Mouse (Mus musculus) hindbrain, embryonic 14.5 days (tissue): ENCODE results near the gene Megf8. TPM values are rescaled to one million over a fixed set of nuclear protein-coding genes. Genes with fewer than 3 reads are reported as not detected.

ENCODE experiments used
- ATAC-seq: fragments of 200-750 bp; cut with Nextera tagmentation; 2 replicates; pipeline ENCODE4 v1.8.0; 2017; ENCODE audit warnings: moderate number of reproducible peaks, mild to moderate bottlenecking, moderate TSS enrichment, moderate library complexity; ENCODE audit not compliant: low FRiP score
- DNase-seq: peaks from one replicate; pipeline ENCODE4 v3.0.0-alpha.2; 2015; ENCODE audit warnings: low spot score
- H3K27ac ChIP-seq: fragments of 300-500 bp; sonication (generic); 2 replicates; pipeline ENCODE4 v1.5.1; 2014; ENCODE audit warnings: mild to moderate bottlenecking, moderate library complexity
- H3K27me3 ChIP-seq: fragments of 300-500 bp; sonication (generic); 2 replicates; pipeline ENCODE4 v1.6.1; 2014; ENCODE audit warnings: mild to moderate bottlenecking, low read length, mixed read lengths; ENCODE audit not compliant: control insufficient read depth, insufficient read depth
- H3K36me3 ChIP-seq: fragments of 300-500 bp; sonication (generic); replicated peaks from 2 replicates; pipeline ENCODE4 v1.6.1; 2014; ENCODE audit not compliant: control insufficient read depth, insufficient read depth
- H3K4me1 ChIP-seq: fragments of 300-500 bp; sonication (generic); replicated peaks from 2 replicates; pipeline ENCODE4 v1.6.1; 2014; ENCODE audit warnings: antibody characterized with exemption, low read length, mixed read lengths; ENCODE audit not compliant: control insufficient read depth, insufficient read depth
- H3K4me2 ChIP-seq: fragments of 300-500 bp; sonication (generic); replicated peaks from 2 replicates; pipeline ENCODE4 v1.6.1; 2014; ENCODE audit warnings: mild to moderate bottlenecking, moderate library complexity
- H3K4me3 ChIP-seq: fragments of 300-500 bp; sonication (generic); replicated peaks from 2 replicates; pipeline ENCODE4 v1.5.1; 2014; ENCODE audit warnings: mild to moderate bottlenecking, low read length
- H3K9ac ChIP-seq: fragments of 300-500 bp; sonication (generic); 2 replicates; pipeline ENCODE4 v1.6.1; 2014
- H3K9me3 ChIP-seq: fragments of 300-500 bp; sonication (generic); 2 replicates; pipeline ENCODE4 v1.6.1; 2016; ENCODE audit warnings: low read length; ENCODE audit not compliant: control insufficient read depth
- WGBS: fragments of 180-500 bp; shearing (Covaris S2); extraction: QIAGEN DNeasy Blood & Tissue Kit; methylation state at CpG from one replicate; pipeline ENCODE4 v1.1.7; 2014; 5-methylcytosine and 5-hydroxymethylcytosine counted together
- polyA plus RNA-seq: library from polyadenylated mRNA; unstranded; fragments of >200 nt; fragmentation: Nextera tagmentation; extraction: Ambion mirVana; gene quantifications from 2 replicates; pipeline ENCODE4 v1.2.1, GENCODE M21; 2014

Megf8 gene
- polyA plus RNA-seq, 1 experiment from 2014 or later, result 22.0 TPM

GRCm38 (mm10) chr7:25305481-25305880 lies 11.5 kb upstream of the Megf8 start:
- Histone ChIP-seq H3K36me3 (no peaks in the 10 kb centered on the region; the same call in none of the 2 replicates), H3K27me3 (no peaks in the 10 kb centered on the region), H3K4me3 (peak overlapping the region; percentile 60), H3K4me1 (peaks cover 15% of the 10 kb centered on the region), H3K4me2 (peak overlapping the region; percentile 78), H3K27ac (peak overlapping the region; percentile 86), H3K9me3 (no peaks in the 10 kb centered on the region), H3K9ac (peak overlapping the region; percentile 81)
- 0% methylated on average over 2 of the region's 2 CpGs for WGBS
- ATAC-seq (peak; percentile 12; the same call in 1 of the 2 replicates), DNase-seq (no peak)

GRCm38 (mm10) chr7:25305956-25306613 lies 10.9 kb upstream of the Megf8 start, which contains the start of gene Tmem145:
Gene Tmem145 (plus strand): TSS chr7:25306106.
- peak; percentile 75 for DNase-seq
- Histone ChIP-seq H3K4me2 (peak within 1 kb of the TSS; percentile 78), H3K9ac (peak within 1 kb of the TSS; percentile 81), H3K4me3 (peak within 1 kb of the TSS; percentile 60), H3K27me3 (0 out of 2 replicates have a peak, but pooled peaks cover under 1% of the 10 kb centered on the region), H3K27ac (peak within 1 kb of the TSS; percentile 86), H3K9me3 (no peaks in the 10 kb centered on the region), H3K36me3 (no peaks in the 10 kb centered on the region; the same call in none of the 2 replicates), H3K4me1 (peaks cover 15% of the 10 kb centered on the region)
- peak; percentile 65 for ATAC-seq
- WGBS, result under 1% methylated on average over 47 of the region's 47 CpGs

GRCm38 (mm10) chr7:25306614-25306996 lies 10.4 kb upstream of the Megf8 start:
- ATAC-seq (no peak), DNase-seq (no peak)
- Histone ChIP-seq H3K4me2 (peak overlapping the region; percentile 78), H3K36me3 (peaks cover 3% of the 10 kb centered on the region), H3K4me1 (peaks cover 15% of the 10 kb centered on the region), H3K27me3 (peaks cover 5% of the 10 kb centered on the region), H3K9ac (peak overlapping the region; percentile 81), H3K9me3 (no peaks in the 10 kb centered on the region), H3K4me3 (peak overlapping the region; percentile 60), H3K27ac (peak overlapping the region; percentile 86)
- 36% methylated on average over 2 of the region's 2 CpGs for WGBS

- H3K9ac ChIP-seq, result peak overlapping the region; percentile 25; the same call in 1 of the 2 replicates
- 61% methylated on average over 17 of the region's 17 CpGs for WGBS
- peaks cover 27% of the 10 kb centered on the region for H3K27me3 ChIP-seq
- H3K4me2 ChIP-seq, result no peak overlapping the region
- ATAC-seq (peak; percentile 7; the same call in 1 of the 2 replicates), DNase-seq (no peak)
- peaks cover 16% of the 10 kb centered on the region for H3K36me3 ChIP-seq
- no peak overlapping the region for H3K4me3 ChIP-seq
- H3K4me1 ChIP-seq, result peaks cover 15% of the 10 kb centered on the region
- no peak overlapping the region for H3K27ac ChIP-seq
- no peaks in the 10 kb centered on the region for H3K9me3 ChIP-seq
Observed at GRCm38 (mm10) chr7:25308702-25309318, 8.2 kb upstream of the Megf8 start.

GRCm38 (mm10) chr7:25309425-25309824 lies 7.5 kb upstream of the Megf8 start:
- Histone ChIP-seq H3K4me1 (peaks cover 15% of the 10 kb centered on the region), H3K27ac (no peak overlapping the region), H3K9ac (no peak overlapping the region), H3K36me3 (peaks cover 16% of the 10 kb centered on the region), H3K4me2 (no peak overlapping the region), H3K27me3 (peaks cover 34% of the 10 kb centered on the region), H3K4me3 (no peak overlapping the region), H3K9me3 (no peaks in the 10 kb centered on the region)
- no peak for DNase-seq
- WGBS, result 90% methylated on average over 9 of the region's 9 CpGs
- ATAC-seq, result no peak

GRCm38 (mm10) chr7:25311193-25311592 lies 5.8 kb upstream of the Megf8 start:
- WGBS, result 73% methylated on average over 11 of the region's 11 CpGs
- ATAC-seq, result no peak

GRCm38 (mm10) chr7:25313325-25313724 lies 3.6 kb upstream of the Megf8 start:
- WGBS, result 48% methylated on average over 7 of the region's 7 CpGs
- no peak for DNase-seq
- Histone ChIP-seq H3K27me3 (peaks cover 46% of the 10 kb centered on the region), H3K4me1 (peaks cover 17% of the 10 kb centered on the region), H3K9ac (no peak overlapping the region), H3K27ac (no peak overlapping the region), H3K9me3 (no peaks in the 10 kb centered on the region), H3K4me3 (no peak overlapping the region), H3K4me2 (no peak overlapping the region), H3K36me3 (peaks cover 20% of the 10 kb centered on the region)
- ATAC-seq, result no peak

More at GRCm38 (mm10) chr7:25311193-25311592, 5.8 kb upstream of the Megf8 start:
- Histone ChIP-seq H3K36me3 (peaks cover 20% of the 10 kb centered on the region), H3K27ac (no peak overlapping the region), H3K9ac (no peak overlapping the region), H3K27me3 (peaks cover 46% of the 10 kb centered on the region), H3K9me3 (no peaks in the 10 kb centered on the region), H3K4me3 (no peak overlapping the region), H3K4me2 (no peak overlapping the region), H3K4me1 (peaks cover 13% of the 10 kb centered on the region; the same call in 1 of the 2 replicates)
- no peak for DNase-seq

GRCm38 (mm10) chr7:25314606-25315305 lies 2.2 kb upstream of the Megf8 start:
- DNase-seq (no peak), ATAC-seq (no peak)
- H3K4me2 ChIP-seq, result peak overlapping the region; percentile 53
- H3K36me3 ChIP-seq, result peaks cover 20% of the 10 kb centered on the region
- WGBS, result 7% methylated on average over 50 of the region's 51 CpGs
- peak overlapping the region; percentile 22 for H3K4me3 ChIP-seq
- H3K27me3 ChIP-seq, result peaks cover 46% of the 10 kb centered on the region
- H3K4me1 ChIP-seq, result peaks cover 25% of the 10 kb centered on the region
- H3K27ac ChIP-seq, result no peak overlapping the region
- no peaks in the 10 kb centered on the region for H3K9me3 ChIP-seq
- H3K9ac ChIP-seq, result peak overlapping the region; percentile 44
